Mouse (Mus musculus): ENCODE results near the gene Mrm3. TPM values are rescaled to one million over a fixed set of nuclear protein-coding genes. Genes with fewer than 3 reads are reported as not detected.
"Not testable (repeated sequence)": the region's sequence is repeated elsewhere in the genome, so short reads cannot be mapped to it uniquely, and the experiment has no call there.

Gene Mrm3
- 23.4 and 24.5 TPM in 2 replicates for polyA plus RNA-seq (2016; fragmentation: Nextera tagmentation; extraction: Ambion mirVana)

- WGBS: under 1% methylated on average over 61 of the region's 61 CpGs
- Histone ChIP-seq H3K27me3 (ENCODE audit: low read depth, poor library complexity, severe bottlenecking) (no peaks in the 10 kb centered on the region), H3K27ac (replicated peaks) (peak within 1 kb of the TSS; percentile 87), H3K36me3 (peaks cover 38% of the 10 kb centered on the region), H3K9me3 (replicated peaks) (no peaks in the 10 kb centered on the region), H3K4me1 (peaks cover 25% of the 10 kb centered on the region), H3K4me3 (peak within 1 kb of the TSS; percentile 72)
- peak; percentile 93 for DNase-seq (ENCODE audit: low spot score)
Observed at GRCm38 (mm10) chr11:76242901-76243810, at the start of gene Mrm3, which contains the start of gene Glod4. TSS of gene Mrm3 (plus strand) at chr11:76243715. TSS of gene Glod4 (minus strand) at chr11:76243725.

DNA sequence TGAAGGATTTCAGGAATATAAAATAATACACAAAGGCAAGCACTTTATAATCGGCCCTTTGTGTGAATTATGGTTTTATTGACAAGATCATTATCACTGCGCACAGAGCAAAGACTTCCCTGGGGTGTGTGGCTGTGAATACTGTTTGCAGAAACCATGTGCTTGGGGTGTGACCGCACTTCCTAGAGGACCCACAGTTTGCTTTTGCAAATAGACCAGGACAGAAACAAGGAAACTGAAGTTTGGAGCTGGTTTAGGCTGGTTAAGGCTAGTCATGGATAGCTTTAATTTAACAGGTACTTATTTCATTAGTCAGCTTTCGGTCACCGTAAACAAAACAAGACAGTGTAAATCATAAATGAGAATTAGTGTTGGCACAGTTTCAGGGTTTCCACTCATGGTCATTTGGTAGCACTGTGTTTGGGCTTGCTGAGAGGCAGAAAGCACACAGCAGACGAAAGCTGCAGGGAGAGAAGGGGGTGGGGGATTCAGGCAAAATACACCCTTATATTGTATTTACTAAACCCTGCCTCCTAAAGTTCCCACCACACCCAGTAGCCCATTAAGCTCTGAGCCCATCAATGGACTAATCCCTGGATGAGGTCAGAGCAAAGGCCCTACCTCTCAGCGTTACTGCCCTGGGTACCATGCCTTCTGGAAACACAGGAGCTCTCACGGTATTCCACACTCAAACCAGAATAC, 47.1 kb upstream of the Mrm3 start:
- Histone ChIP-seq H3K27me3 (ENCODE audit: low read depth, poor library complexity, severe bottlenecking) (peaks cover 15% of the 10 kb centered on the region), H3K27ac (replicated peaks) (no peak overlapping the region), H3K4me3 (no peak overlapping the region), H3K36me3 (no peaks in the 10 kb centered on the region), H3K9me3 (replicated peaks) (no peaks in the 10 kb centered on the region), H3K4me1 (peaks cover 10% of the 10 kb centered on the region)
- WGBS: 67% methylated on average over 8 of the region's 8 CpGs
- DNase-seq (ENCODE audit: low spot score): no peak

GRCm38 (mm10) chr11:76196977-76197469, 46.5 kb upstream of the Mrm3 start:
- H3K4me1 ChIP-seq: peaks cover 15% of the 10 kb centered on the region
- H3K27ac ChIP-seq (replicated peaks): no peak overlapping the region
- no peaks in the 10 kb centered on the region for H3K36me3 ChIP-seq
- DNase-seq (ENCODE audit: low spot score): no peak
- 51% methylated on average over 8 of the region's 8 CpGs for WGBS
- H3K9me3 ChIP-seq (replicated peaks): no peaks in the 10 kb centered on the region
- peaks cover 16% of the 10 kb centered on the region for H3K27me3 ChIP-seq (ENCODE audit: low read depth, poor library complexity, severe bottlenecking)
- no peak overlapping the region for H3K4me3 ChIP-seq

DNA sequence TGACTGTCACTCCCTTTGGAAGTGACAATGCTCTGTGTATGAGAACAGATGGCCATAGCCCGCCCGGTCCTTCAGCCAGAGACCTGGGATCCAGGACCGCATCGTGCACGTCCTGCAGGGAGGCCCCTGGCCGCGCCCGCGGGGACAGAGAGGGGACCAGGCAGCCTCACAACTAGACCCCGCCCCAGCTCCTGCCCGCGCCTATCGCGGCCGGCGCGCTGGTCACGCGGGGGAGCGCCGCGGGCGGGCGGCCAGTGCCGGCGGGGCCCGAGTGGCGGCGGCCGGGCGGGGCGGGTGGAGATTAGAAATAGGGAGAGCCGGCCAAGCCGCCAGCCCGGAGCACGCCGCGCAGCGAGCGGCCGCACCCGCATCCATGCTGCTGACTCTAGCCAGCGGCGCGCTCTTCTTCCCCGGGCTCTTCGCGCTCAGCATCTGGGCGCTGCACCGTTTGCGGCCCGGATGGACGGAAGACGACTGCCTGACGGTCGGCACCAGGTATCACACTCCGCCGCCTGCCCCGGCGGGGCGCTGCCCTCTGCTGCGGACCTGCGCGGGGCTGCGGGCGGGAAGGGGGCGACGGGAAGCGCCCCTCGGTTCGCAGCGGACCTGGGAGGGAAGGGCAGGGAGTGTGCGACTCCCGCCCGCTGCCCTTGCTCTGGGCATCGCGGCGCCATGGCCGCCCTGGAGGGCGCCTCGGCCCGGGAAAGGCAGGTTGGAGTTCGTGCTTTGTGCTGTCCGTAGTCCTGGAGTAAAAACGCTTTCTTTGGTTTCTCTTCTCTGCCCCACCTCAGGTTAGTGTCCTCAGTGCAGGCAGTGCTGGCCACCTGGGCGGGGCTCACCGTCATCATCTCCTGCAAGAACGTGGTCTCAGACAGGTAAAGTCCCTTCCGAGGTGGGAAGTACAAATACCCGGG, 41.5 kb upstream of the Mrm3 start:
- peak overlapping the region; percentile 89 for H3K27ac ChIP-seq (replicated peaks)
- DNase-seq (ENCODE audit: low spot score): peak; percentile 85
- under 1% methylated on average over 90 of the region's 90 CpGs for WGBS
- H3K27me3 ChIP-seq (ENCODE audit: low read depth, poor library complexity, severe bottlenecking): peaks cover 30% of the 10 kb centered on the region
- no peaks in the 10 kb centered on the region for H3K9me3 ChIP-seq (replicated peaks)
- H3K4me3 ChIP-seq: peak overlapping the region; percentile 80
- H3K36me3 ChIP-seq: peaks cover 27% of the 10 kb centered on the region
- peaks cover 26% of the 10 kb centered on the region for H3K4me1 ChIP-seq

DNA sequence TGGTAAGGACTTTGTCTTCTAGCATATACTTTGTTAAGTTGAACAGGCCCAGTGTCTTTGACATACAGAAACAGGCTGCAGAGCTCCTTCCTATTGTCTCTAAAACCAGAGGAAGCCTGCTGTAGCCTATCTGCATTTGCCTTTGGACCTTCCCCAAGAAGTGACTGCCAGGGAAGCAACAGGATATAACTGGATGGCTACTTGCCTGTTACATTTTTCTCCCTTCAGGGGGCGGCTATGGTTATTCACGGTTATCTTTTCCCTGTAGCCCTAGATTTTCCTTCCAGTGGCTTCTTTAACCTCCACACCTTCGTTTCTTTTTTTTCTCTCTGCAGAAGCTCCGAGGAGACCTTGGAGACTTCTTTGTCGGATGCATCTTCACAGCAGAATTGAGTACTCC, 36.7 kb upstream of the Mrm3 start:
- Histone ChIP-seq H3K36me3 (peaks cover 74% of the 10 kb centered on the region), H3K27ac (replicated peaks) (no peak overlapping the region), H3K4me1 (peaks cover 18% of the 10 kb centered on the region), H3K4me3 (no peak overlapping the region), H3K9me3 (replicated peaks) (no peaks in the 10 kb centered on the region), H3K27me3 (ENCODE audit: low read depth, poor library complexity, severe bottlenecking) (peaks cover 16% of the 10 kb centered on the region)
- WGBS: 91% methylated on average over 5 of the region's 5 CpGs
- no peak for DNase-seq (ENCODE audit: low spot score)

DNA sequence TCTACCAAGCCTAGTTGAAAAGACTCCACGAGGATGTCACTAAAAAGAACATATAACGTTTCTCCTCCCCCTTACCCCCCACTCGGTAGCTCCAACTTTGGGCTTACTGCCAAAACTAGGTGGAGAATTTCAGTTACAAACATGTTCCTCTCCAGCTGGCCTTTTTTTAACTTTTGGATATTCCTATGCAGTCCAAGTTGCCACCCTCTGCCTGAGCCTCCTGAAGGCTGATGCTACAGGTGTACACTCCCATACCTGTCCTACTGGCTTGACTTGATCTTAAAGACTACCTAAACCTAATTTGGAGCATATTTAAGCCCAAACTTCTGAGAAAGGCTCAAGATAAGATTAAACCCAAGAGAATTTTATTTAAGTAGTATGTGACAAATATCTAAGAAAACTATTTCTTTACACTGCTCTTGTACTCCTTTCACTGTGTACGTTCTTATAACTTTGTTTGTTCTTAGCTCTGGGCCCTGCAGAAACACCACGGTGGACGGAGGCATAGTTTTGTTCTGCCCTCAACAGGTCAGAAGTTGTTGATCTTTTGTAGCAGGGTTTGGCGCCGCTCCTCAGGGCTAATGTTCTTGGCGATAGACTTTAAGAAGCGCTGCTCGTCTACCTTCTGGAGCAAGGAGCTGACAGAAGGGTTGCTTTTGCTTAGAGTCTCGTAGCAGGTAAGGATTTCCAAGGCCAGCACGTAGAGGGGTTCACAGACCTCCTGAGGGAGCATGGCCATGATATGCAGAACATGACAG, 33.1 kb upstream of the Mrm3 start:
- Histone ChIP-seq H3K4me1 (peaks cover 18% of the 10 kb centered on the region), H3K27me3 (ENCODE audit: low read depth, poor library complexity, severe bottlenecking) (peaks cover 29% of the 10 kb centered on the region), H3K4me3 (no peak overlapping the region), H3K9me3 (replicated peaks) (no peaks in the 10 kb centered on the region), H3K27ac (replicated peaks) (no peak overlapping the region), H3K36me3 (peaks cover 94% of the 10 kb centered on the region)
- WGBS: 94% methylated on average over 13 of the region's 13 CpGs
- DNase-seq (ENCODE audit: low spot score): no peak

DNA sequence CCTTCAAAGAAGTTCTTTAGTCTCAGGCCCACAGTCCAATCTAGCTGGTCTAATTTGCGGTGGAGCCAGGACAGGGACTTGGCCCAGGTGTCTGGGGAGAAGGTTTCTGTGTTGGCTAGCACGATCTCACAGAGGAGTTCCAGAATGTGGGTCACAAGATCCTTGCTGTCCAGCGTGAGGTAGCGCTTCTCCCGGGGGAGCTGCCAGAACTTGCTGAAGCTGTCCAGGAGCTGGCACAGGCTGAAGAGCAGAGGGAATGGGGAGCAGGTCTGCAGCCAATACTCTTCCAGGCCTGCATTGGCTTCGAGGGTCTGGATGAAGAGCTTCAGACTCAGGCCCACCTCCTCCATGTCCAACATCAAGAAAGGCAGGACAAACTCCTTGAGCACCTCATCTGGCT, 31.9 kb upstream of the Mrm3 start:
- H3K9me3 ChIP-seq (replicated peaks); H3K27ac ChIP-seq (replicated peaks); H3K4me3 ChIP-seq; DNase-seq (ENCODE audit: low spot score): not testable (repeated sequence)
- Histone ChIP-seq H3K27me3 (ENCODE audit: low read depth, poor library complexity, severe bottlenecking) (peaks cover 36% of the 10 kb centered on the region), H3K4me1 (peaks cover 28% of the 10 kb centered on the region), H3K36me3 (peaks cover 82% of the 10 kb centered on the region)
- WGBS: 88% methylated on average over 5 of the region's 6 CpGs

DNA sequence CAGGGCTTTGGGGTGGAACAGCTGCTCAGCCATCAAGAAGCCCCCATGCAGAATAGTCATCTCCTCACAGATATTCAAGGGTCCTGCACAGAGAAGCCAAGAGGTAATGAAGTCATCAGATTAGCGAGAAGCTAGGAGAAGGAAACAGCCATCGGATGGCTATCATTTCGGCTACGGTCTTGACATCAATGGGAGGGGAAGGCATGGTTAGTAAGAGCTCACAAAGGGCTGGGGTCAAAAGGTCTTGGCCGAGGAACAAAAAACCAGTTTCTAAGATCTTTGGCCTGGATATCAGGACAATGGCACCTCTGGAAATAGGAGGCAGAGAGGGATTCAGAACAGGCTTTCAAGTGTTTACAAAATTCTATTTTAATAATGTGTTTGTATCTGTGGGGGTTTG, 29.7 kb upstream of the Mrm3 start:
- H3K9me3 ChIP-seq (replicated peaks): no peaks in the 10 kb centered on the region
- peaks cover 60% of the 10 kb centered on the region for H3K36me3 ChIP-seq
- DNase-seq (ENCODE audit: low spot score): peak; percentile 38
- H3K4me1 ChIP-seq: peaks cover 41% of the 10 kb centered on the region
- peaks cover 36% of the 10 kb centered on the region for H3K27me3 ChIP-seq (ENCODE audit: low read depth, poor library complexity, severe bottlenecking)
- H3K4me3 ChIP-seq: no peak overlapping the region
- no peak overlapping the region for H3K27ac ChIP-seq (replicated peaks)
- WGBS: 43% methylated on average over 5 of the region's 5 CpGs

- 93% methylated on average over 2 of the region's 2 CpGs for WGBS
Observed at GRCm38 (mm10) chr11:76215011-76215410, 28.5 kb upstream of the Mrm3 start.

DNA sequence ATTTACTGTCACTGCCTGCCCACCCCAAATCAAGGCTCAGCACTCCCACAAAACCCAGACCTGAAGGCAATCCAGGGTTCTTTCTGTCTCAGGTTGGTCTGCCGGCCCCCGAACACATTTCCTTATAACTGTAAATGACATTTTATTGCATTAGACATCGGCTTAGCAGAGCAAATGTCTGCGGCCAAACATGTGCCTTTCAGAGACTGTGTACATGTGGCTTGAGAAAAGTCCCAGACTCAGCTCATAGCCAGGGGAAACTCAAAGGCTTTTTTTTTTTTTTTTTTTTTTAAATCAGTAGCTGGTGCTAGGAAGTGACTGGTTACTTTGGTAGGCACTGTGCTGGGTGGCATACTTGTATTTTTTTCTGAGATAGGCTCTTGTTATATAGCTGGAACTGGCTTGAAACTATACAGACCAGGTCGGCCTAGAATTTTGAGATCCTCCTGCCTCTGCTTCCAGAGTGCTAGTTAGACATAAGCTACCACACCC, 27.4 kb upstream of the Mrm3 start:
- H3K27me3 ChIP-seq (ENCODE audit: low read depth, poor library complexity, severe bottlenecking): peaks cover 36% of the 10 kb centered on the region
- H3K4me3 ChIP-seq: peak overlapping the region; percentile 85
- H3K4me1 ChIP-seq: peaks cover 41% of the 10 kb centered on the region
- DNase-seq (ENCODE audit: low spot score): no peak
- peak overlapping the region; percentile 98 for H3K27ac ChIP-seq (replicated peaks)
- no peaks in the 10 kb centered on the region for H3K9me3 ChIP-seq (replicated peaks)
- 95% methylated on average over 5 of the region's 5 CpGs for WGBS
- H3K36me3 ChIP-seq: peaks cover 53% of the 10 kb centered on the region

More at GRCm38 (mm10) chr11:76215011-76215410, 28.5 kb upstream of the Mrm3 start:
- Histone ChIP-seq H3K4me3 (no peak overlapping the region), H3K27ac (replicated peaks) (no peak overlapping the region), H3K9me3 (replicated peaks) (no peaks in the 10 kb centered on the region), H3K27me3 (ENCODE audit: low read depth, poor library complexity, severe bottlenecking) (peaks cover 36% of the 10 kb centered on the region), H3K36me3 (peaks cover 55% of the 10 kb centered on the region), H3K4me1 (peaks cover 41% of the 10 kb centered on the region)
- DNase-seq (ENCODE audit: low spot score): no peak

DNA sequence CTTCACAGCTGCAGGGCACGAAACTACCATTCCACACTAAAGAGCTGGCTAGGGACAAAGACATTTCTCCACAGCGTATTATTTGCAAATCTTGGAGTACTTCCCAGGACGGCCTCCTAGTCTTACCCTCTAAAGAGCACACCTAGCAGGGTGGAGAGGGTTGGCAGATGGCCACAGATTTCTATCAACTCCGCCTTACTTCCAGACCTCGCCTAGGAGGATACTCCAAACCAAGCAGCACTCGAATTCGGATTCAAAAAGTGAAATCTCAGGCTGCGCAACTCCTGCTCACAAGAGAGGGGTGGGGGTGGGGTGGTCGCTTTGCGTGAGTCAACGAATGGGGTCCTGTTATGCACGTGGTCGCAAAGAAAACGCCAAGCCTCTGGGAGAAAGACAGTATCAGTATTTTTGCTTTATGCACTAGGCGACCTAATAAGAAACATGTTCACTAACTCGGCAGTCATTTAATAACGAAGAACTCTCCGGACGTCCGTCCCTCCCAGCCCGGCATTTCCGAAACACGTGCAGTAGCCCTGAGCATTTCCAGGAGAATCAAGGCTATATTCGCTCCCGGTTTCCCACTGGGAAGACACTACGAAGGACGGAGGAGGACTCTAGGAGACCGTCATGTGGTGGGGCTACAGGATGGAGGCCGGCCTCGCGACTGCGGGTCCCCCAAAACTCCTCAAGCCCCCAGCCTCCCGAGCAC, 26.7 kb upstream of the Mrm3 start:
- Histone ChIP-seq H3K27me3 (ENCODE audit: low read depth, poor library complexity, severe bottlenecking) (peaks cover 33% of the 10 kb centered on the region), H3K27ac (replicated peaks) (peak overlapping the region; percentile 98), H3K4me1 (peaks cover 41% of the 10 kb centered on the region), H3K9me3 (replicated peaks) (no peaks in the 10 kb centered on the region), H3K4me3 (peak overlapping the region; percentile 85), H3K36me3 (peaks cover 53% of the 10 kb centered on the region)
- no peak for DNase-seq (ENCODE audit: low spot score)
- 6% methylated on average over 33 of the region's 33 CpGs for WGBS

Data from midbrain, embryonic 10.5 days (tissue).